Mouse (Mus musculus) embryonic fibroblast, embryonic 13.5 days (primary cell): Measurements from ENCODE around the gene Thrb.

Experiments
- CTCF ChIP-seq: IDR thresholded peaks from 2 replicates; pipeline ENCODE4 v1.5.1; 2011; ENCODE audit warnings: mild to moderate bottlenecking, control low read depth, low read length, moderate library complexity, borderline replicate concordance; ENCODE audit not compliant: insufficient read depth
- POLR2A ChIP-seq: IDR thresholded peaks from 2 replicates; pipeline ENCODE4 v1.6.1; 2011; ENCODE audit warnings: low read depth, mild to moderate bottlenecking, control low read depth, low read length, moderate library complexity

GRCm38 (mm10) chr14:17905627-17906026 lies 245.6 kb downstream of the Thrb start:
- TF ChIP-seq CTCF (no peak), POLR2A (no peak)
